Mouse (Mus musculus): ENCODE measurements around the gene Mrpl52. TPM values are rescaled to one million over a fixed set of nuclear protein-coding genes. Genes with fewer than 3 reads are reported as not detected.
A peak's percentile ranks its signal among the peaks of the same experiment; 100 is the strongest.

Mrpl52 gene
- polyA plus RNA-seq, 1 experiment from 2014 or later = 300 TPM

GRCm38 (mm10) chr14:54472671-54473070 is 46.0 kb downstream of the Mrpl52 start:
- no peak overlapping the region for H3K9ac ChIP-seq (ENCODE audit: low read depth, low read length)
- ATAC-seq = no peak
- WGBS = 60% methylated on average over 5 of the region's 5 CpGs
- peaks cover 31% of the 10 kb centered on the region for H3K36me3 ChIP-seq (ENCODE audit: control insufficient read depth, insufficient read depth)
- 0 out of 2 replicates have a peak, but pooled peaks cover 5% of the 10 kb centered on the region for H3K27me3 ChIP-seq (replicated peaks; ENCODE audit: control insufficient read depth, insufficient read depth, low read length)
- H3K4me3 ChIP-seq (ENCODE audit: low read depth, low read length) = no peak overlapping the region
- H3K4me2 ChIP-seq (replicated peaks; ENCODE audit: low read depth) = no peak overlapping the region
- H3K27ac ChIP-seq (ENCODE audit: low read depth, low read length) = no peak overlapping the region
- TF ChIP-seq CTCF (IDR thresholded peaks at IDR 0.05; ENCODE audit: low read depth) = no peak
- peaks cover 5% of the 10 kb centered on the region; the same call in 1 of the 2 replicates for H3K4me1 ChIP-seq (replicated peaks; ENCODE audit: control insufficient read depth, insufficient read depth, low read length)
- H3K9me3 ChIP-seq (ENCODE audit: control insufficient read depth) = no peaks in the 10 kb centered on the region

GRCm38 (mm10) chr14:54474744-54475143 is 48.0 kb downstream of the Mrpl52 start:
- no peak overlapping the region for H3K9ac ChIP-seq (ENCODE audit: low read depth, low read length)
- H3K4me2 ChIP-seq (replicated peaks; ENCODE audit: low read depth) = no peak overlapping the region
- ATAC-seq = no peak
- no peak for TF ChIP-seq CTCF (IDR thresholded peaks at IDR 0.05; ENCODE audit: low read depth)
- WGBS = 90% methylated on average over 5 of the region's 5 CpGs
- H3K9me3 ChIP-seq (ENCODE audit: control insufficient read depth) = no peaks in the 10 kb centered on the region
- no peak overlapping the region for H3K27ac ChIP-seq (ENCODE audit: low read depth, low read length)
- H3K36me3 ChIP-seq (ENCODE audit: control insufficient read depth, insufficient read depth) = peaks cover 10% of the 10 kb centered on the region
- H3K4me1 ChIP-seq (replicated peaks; ENCODE audit: control insufficient read depth, insufficient read depth, low read length) = peaks cover 10% of the 10 kb centered on the region; the same call in 1 of the 2 replicates
- H3K4me3 ChIP-seq (ENCODE audit: low read depth, low read length) = no peak overlapping the region
- peaks cover 17% of the 10 kb centered on the region; the same call in 1 of the 2 replicates for H3K27me3 ChIP-seq (replicated peaks; ENCODE audit: control insufficient read depth, insufficient read depth, low read length)

- H3K36me3 ChIP-seq (ENCODE audit: control insufficient read depth, insufficient read depth) = no peaks in the 10 kb centered on the region; the same call in 1 of the 2 replicates
- WGBS = 3% methylated on average over 23 of the region's 23 CpGs
- ATAC-seq = peak; percentile 74
- peak within 1 kb of the TSS; percentile 31; the same call in 1 of the 2 replicates for H3K9ac ChIP-seq (ENCODE audit: low read depth, low read length)
- H3K4me2 ChIP-seq (replicated peaks; ENCODE audit: low read depth) = peak within 1 kb of the TSS; percentile 71
- peak within 1 kb of the TSS; percentile 29 for H3K4me3 ChIP-seq (ENCODE audit: low read depth, low read length)
- peaks cover 10% of the 10 kb centered on the region; the same call in 1 of the 2 replicates for H3K4me1 ChIP-seq (replicated peaks; ENCODE audit: control insufficient read depth, insufficient read depth, low read length)
- H3K9me3 ChIP-seq (ENCODE audit: control insufficient read depth) = no peaks in the 10 kb centered on the region
- no peak within 1 kb of the TSS for H3K27ac ChIP-seq (ENCODE audit: low read depth, low read length)
- H3K27me3 ChIP-seq (replicated peaks; ENCODE audit: control insufficient read depth, insufficient read depth, low read length) = peaks cover 17% of the 10 kb centered on the region; the same call in 1 of the 2 replicates
- no peak for TF ChIP-seq CTCF (IDR thresholded peaks at IDR 0.05; ENCODE audit: low read depth)
Observed at GRCm38 (mm10) chr14:54475941-54476844, 49.5 kb downstream of the Mrpl52 start, which contains the start of gene Rem2. Gene Rem2, plus strand, starts transcription at chr14:54476100.

DNA sequence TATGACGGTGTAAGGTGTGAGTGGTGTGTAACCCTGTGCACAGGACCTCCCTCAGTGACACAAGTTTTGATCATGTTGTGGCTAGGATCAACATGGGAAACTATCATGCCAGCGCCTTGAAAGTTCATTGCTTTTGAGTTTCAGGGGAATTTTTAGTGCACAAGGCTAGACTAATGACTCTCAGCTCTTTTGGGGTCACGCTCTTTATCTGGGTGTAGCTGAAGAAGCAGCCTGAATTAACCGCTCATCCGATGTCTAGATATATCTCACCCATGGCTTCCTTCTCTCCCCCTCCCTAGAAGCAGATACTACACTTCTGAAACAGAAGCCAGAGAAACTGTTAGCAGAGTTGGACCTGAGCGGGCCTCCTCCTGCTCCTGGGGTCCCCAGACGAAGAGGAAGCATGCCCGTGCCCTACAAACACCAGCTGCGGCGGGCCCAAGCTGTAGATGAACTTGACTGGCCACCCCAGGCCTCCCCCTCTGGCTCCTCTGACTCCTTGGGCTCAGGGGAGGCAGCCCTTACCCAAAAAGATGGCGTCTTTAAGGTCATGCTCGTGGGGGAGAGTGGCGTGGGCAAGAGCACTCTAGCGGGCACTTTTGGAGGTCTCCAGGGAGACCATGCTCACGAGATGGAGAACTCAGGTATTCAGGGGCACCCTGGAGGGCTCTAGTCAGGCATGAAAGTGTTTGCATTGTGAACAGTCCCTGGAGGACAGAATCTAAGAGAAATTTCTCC is 50.6 kb downstream of the Mrpl52 start:
- Histone ChIP-seq H3K9me3 (ENCODE audit: control insufficient read depth) (no peaks in the 10 kb centered on the region), H3K4me2 (replicated peaks; ENCODE audit: low read depth) (no peak overlapping the region), H3K4me1 (replicated peaks; ENCODE audit: control insufficient read depth, insufficient read depth, low read length) (peaks cover 10% of the 10 kb centered on the region; the same call in 1 of the 2 replicates), H3K9ac (ENCODE audit: low read depth, low read length) (no peak overlapping the region), H3K27ac (ENCODE audit: low read depth, low read length) (no peak overlapping the region), H3K4me3 (ENCODE audit: low read depth, low read length) (no peak overlapping the region), H3K36me3 (ENCODE audit: control insufficient read depth, insufficient read depth) (no peaks in the 10 kb centered on the region), H3K27me3 (replicated peaks; ENCODE audit: control insufficient read depth, insufficient read depth, low read length) (peaks cover 17% of the 10 kb centered on the region; the same call in 1 of the 2 replicates)
- no peak for ATAC-seq
- WGBS = 87% methylated on average over 15 of the region's 15 CpGs
- TF ChIP-seq CTCF (IDR thresholded peaks at IDR 0.05; ENCODE audit: low read depth) = no peak

Other genes with a start within 250 kb of the Mrpl52 start
- 484 and 492 TPM in 2 replicates for gene Dad1, start 172.8 kb upstream of the Mrpl52 start, polyA plus RNA-seq (2015; fragmentation: Nextera tagmentation; extraction: Ambion mirVana)
- 38.3 and 38.4 TPM in 2 replicates for gene Abhd4, start 172.7 kb upstream of the Mrpl52 start, polyA plus RNA-seq (2015; fragmentation: Nextera tagmentation; extraction: Ambion mirVana)
- gene Olfr49, start 142.0 kb upstream of the Mrpl52 start, polyA plus RNA-seq (2015; fragmentation: Nextera tagmentation; extraction: Ambion mirVana) = 0.14 TPM in 1 of 2 replicates, not detected in the other
- gene Oxa1l, start 66.1 kb upstream of the Mrpl52 start, polyA plus RNA-seq (2015; fragmentation: Nextera tagmentation; extraction: Ambion mirVana) = 35.5 and 36.4 TPM in 2 replicates
- 188 TPM in 2 replicates for gene Slc7a7, start 9.1 kb upstream of the Mrpl52 start, polyA plus RNA-seq (2015; fragmentation: Nextera tagmentation; extraction: Ambion mirVana)
- 49.4 and 53.7 TPM in 2 replicates for gene Mmp14, start 4.7 kb downstream of the Mrpl52 start, polyA plus RNA-seq (2015; fragmentation: Nextera tagmentation; extraction: Ambion mirVana)
- 105 and 108 TPM in 2 replicates for gene Lrp10, start 37.2 kb downstream of the Mrpl52 start, polyA plus RNA-seq (2015; fragmentation: Nextera tagmentation; extraction: Ambion mirVana)
- 0.78 and 0.89 TPM in 2 replicates for gene Rem2, start 49.2 kb downstream of the Mrpl52 start, polyA plus RNA-seq (2015; fragmentation: Nextera tagmentation; extraction: Ambion mirVana)
- 18.1 and 20.9 TPM in 2 replicates for gene Prmt5, start 90.6 kb downstream of the Mrpl52 start, polyA plus RNA-seq (2015; fragmentation: Nextera tagmentation; extraction: Ambion mirVana)
- gene Haus4, start 127.7 kb downstream of the Mrpl52 start, polyA plus RNA-seq (2015; fragmentation: Nextera tagmentation; extraction: Ambion mirVana) = 28.2 and 29.4 TPM in 2 replicates
- 13.1 and 15.1 TPM in 2 replicates for gene Ajuba, start 150.6 kb downstream of the Mrpl52 start, polyA plus RNA-seq (2015; fragmentation: Nextera tagmentation; extraction: Ambion mirVana)
- gene 4931414P19Rik, start 179.1 kb downstream of the Mrpl52 start, polyA plus RNA-seq (2015; fragmentation: Nextera tagmentation; extraction: Ambion mirVana) = 2.9 and 3.1 TPM in 2 replicates
- 246 and 274 TPM in 2 replicates for gene Psmb5, start 191.1 kb downstream of the Mrpl52 start, polyA plus RNA-seq (2015; fragmentation: Nextera tagmentation; extraction: Ambion mirVana)
- gene Psmb11, start 194.5 kb downstream of the Mrpl52 start, polyA plus RNA-seq (2015; fragmentation: Nextera tagmentation; extraction: Ambion mirVana) = not detected in 2 replicates
- gene Gm17606, start 214.0 kb downstream of the Mrpl52 start, polyA plus RNA-seq (2015; fragmentation: Nextera tagmentation; extraction: Ambion mirVana) = not detected in 2 replicates
- gene Cdh24, start 214.5 kb downstream of the Mrpl52 start, polyA plus RNA-seq (2015; fragmentation: Nextera tagmentation; extraction: Ambion mirVana) = 0.47 and 0.63 TPM in 2 replicates